Mouse (Mus musculus): ENCODE data around the gene Ccser2. TPM values are rescaled to one million over a fixed set of nuclear protein-coding genes. Genes with fewer than 3 reads are reported as not detected.

Gene Ccser2
- polyA plus RNA-seq, 1 experiment from 2014 or later, result 37.6 TPM

- Histone ChIP-seq H3K36me3 (replicated peaks) (0 out of 2 replicates have a peak, but pooled peaks cover 7% of the 10 kb centered on the region), H3K9ac (no peak overlapping the region), H3K9me3 (no peaks in the 10 kb centered on the region), H3K27ac (no peak overlapping the region), H3K4me2 (no peak overlapping the region), H3K27me3 (no peaks in the 10 kb centered on the region), H3K4me3 (replicated peaks) (no peak overlapping the region), H3K4me1 (no peaks in the 10 kb centered on the region; the same call in 1 of the 2 replicates)
- no peak for ATAC-seq (ENCODE audit: low FRiP score)
- 80% methylated on average over 3 of the region's 3 CpGs for WGBS
Measured at GRCm38 (mm10) chr14:36894701-36895100, 73.9 kb downstream of the Ccser2 start.

GRCm38 (mm10) chr14:36892762-36893358 is 75.7 kb downstream of the Ccser2 start:
- Histone ChIP-seq H3K4me2 (no peak overlapping the region), H3K4me3 (replicated peaks) (no peak overlapping the region), H3K4me1 (no peaks in the 10 kb centered on the region; the same call in 1 of the 2 replicates), H3K9me3 (no peaks in the 10 kb centered on the region), H3K27ac (no peak overlapping the region), H3K27me3 (no peaks in the 10 kb centered on the region), H3K36me3 (replicated peaks) (0 out of 2 replicates have a peak, but pooled peaks cover 5% of the 10 kb centered on the region), H3K9ac (no peak overlapping the region)
- 74% methylated on average over 2 of the region's 2 CpGs for whole genome bisulfite sequencing
- ATAC-seq (ENCODE audit: low FRiP score), result no peak

GRCm38 (mm10) chr14:36890130-36890529 is 78.4 kb downstream of the Ccser2 start:
- Histone ChIP-seq H3K9ac (no peak overlapping the region), H3K36me3 (replicated peaks) (0 out of 2 replicates have a peak, but pooled peaks cover 5% of the 10 kb centered on the region), H3K9me3 (no peaks in the 10 kb centered on the region), H3K4me1 (no peaks in the 10 kb centered on the region; the same call in 1 of the 2 replicates), H3K27me3 (no peaks in the 10 kb centered on the region), H3K4me2 (no peak overlapping the region), H3K27ac (no peak overlapping the region), H3K4me3 (replicated peaks) (no peak overlapping the region)
- no peak for ATAC-seq (ENCODE audit: low FRiP score)
- 83% methylated on average over 7 of the region's 7 CpGs for WGBS

- Histone ChIP-seq H3K9ac (no peak overlapping the region), H3K4me1 (no peaks in the 10 kb centered on the region), H3K36me3 (replicated peaks) (no peaks in the 10 kb centered on the region), H3K4me3 (replicated peaks) (no peak overlapping the region), H3K27ac (no peak overlapping the region), H3K4me2 (no peak overlapping the region), H3K9me3 (no peaks in the 10 kb centered on the region), H3K27me3 (no peaks in the 10 kb centered on the region)
- ATAC-seq (ENCODE audit: low FRiP score), result no peak
- WGBS, result 90% methylated on average over 5 of the region's 5 CpGs
Measured at GRCm38 (mm10) chr14:36885680-36886079, 82.9 kb downstream of the Ccser2 start.

GRCm38 (mm10) chr14:36885117-36885516 is 83.5 kb downstream of the Ccser2 start:
- no peak overlapping the region for H3K4me2 ChIP-seq
- H3K9me3 ChIP-seq, result no peaks in the 10 kb centered on the region
- H3K4me1 ChIP-seq, result no peaks in the 10 kb centered on the region
- no peak for ATAC-seq (ENCODE audit: low FRiP score)
- H3K36me3 ChIP-seq (replicated peaks), result no peaks in the 10 kb centered on the region
- no peaks in the 10 kb centered on the region for H3K27me3 ChIP-seq
- H3K9ac ChIP-seq, result no peak overlapping the region
- 91% methylated on average over 1 of the region's 1 CpGs for WGBS
- no peak overlapping the region for H3K4me3 ChIP-seq (replicated peaks)
- H3K27ac ChIP-seq, result no peak overlapping the region

GRCm38 (mm10) chr14:36883576-36883975 is 85.0 kb downstream of the Ccser2 start:
- 53% methylated on average over 3 of the region's 3 CpGs for WGBS

GRCm38 (mm10) chr14:36870257-36870656 is 98.3 kb downstream of the Ccser2 start:
- H3K36me3 ChIP-seq (replicated peaks), result no peaks in the 10 kb centered on the region
- H3K9me3 ChIP-seq, result no peaks in the 10 kb centered on the region
- H3K27me3 ChIP-seq, result no peaks in the 10 kb centered on the region
- no peak overlapping the region for H3K27ac ChIP-seq
- H3K4me2 ChIP-seq, result no peak overlapping the region
- no peaks in the 10 kb centered on the region for H3K4me1 ChIP-seq
- no peak overlapping the region for H3K9ac ChIP-seq
- no peak overlapping the region for H3K4me3 ChIP-seq (replicated peaks)
- ATAC-seq (ENCODE audit: low FRiP score), result no peak
- WGBS, result 54% methylated on average over 6 of the region's 6 CpGs

More at GRCm38 (mm10) chr14:36883576-36883975, 85.0 kb downstream of the Ccser2 start:
- no peak overlapping the region for H3K4me3 ChIP-seq (replicated peaks)
- H3K9ac ChIP-seq, result no peak overlapping the region
- H3K4me1 ChIP-seq, result no peaks in the 10 kb centered on the region
- no peak overlapping the region for H3K4me2 ChIP-seq
- H3K9me3 ChIP-seq, result no peaks in the 10 kb centered on the region
- peaks cover 10% of the 10 kb centered on the region for H3K36me3 ChIP-seq (replicated peaks)
- H3K27me3 ChIP-seq, result no peaks in the 10 kb centered on the region
- no peak overlapping the region for H3K27ac ChIP-seq
- no peak for ATAC-seq (ENCODE audit: low FRiP score)

GRCm38 (mm10) chr14:36868769-36869362 is 99.7 kb downstream of the Ccser2 start:
- ATAC-seq (ENCODE audit: low FRiP score), result no peak
- no peaks in the 10 kb centered on the region for H3K9me3 ChIP-seq

GRCm38 (mm10) chr14:36866966-36867700 is 101.4 kb downstream of the Ccser2 start:
- no peak for ATAC-seq (ENCODE audit: low FRiP score)
- no peaks in the 10 kb centered on the region for H3K27me3 ChIP-seq
- H3K4me3 ChIP-seq (replicated peaks), result no peak overlapping the region
- WGBS, result 18% methylated on average over 6 of the region's 6 CpGs
- H3K36me3 ChIP-seq (replicated peaks), result no peaks in the 10 kb centered on the region
- no peak overlapping the region for H3K4me2 ChIP-seq
- no peaks in the 10 kb centered on the region for H3K4me1 ChIP-seq
- no peak overlapping the region for H3K9ac ChIP-seq
- no peak overlapping the region for H3K27ac ChIP-seq
- H3K9me3 ChIP-seq, result no peaks in the 10 kb centered on the region

More at GRCm38 (mm10) chr14:36868769-36869362, 99.7 kb downstream of the Ccser2 start:
- Histone ChIP-seq H3K4me2 (no peak overlapping the region), H3K27me3 (no peaks in the 10 kb centered on the region), H3K4me1 (no peaks in the 10 kb centered on the region), H3K36me3 (replicated peaks) (no peaks in the 10 kb centered on the region), H3K27ac (no peak overlapping the region), H3K4me3 (replicated peaks) (no peak overlapping the region), H3K9ac (no peak overlapping the region)
- 86% methylated on average over 14 of the region's 14 CpGs for WGBS

- Histone ChIP-seq H3K4me2 (peak overlapping the region; percentile 24; the same call in 1 of the 2 replicates), H3K27me3 (no peaks in the 10 kb centered on the region), H3K27ac (no peak overlapping the region), H3K4me3 (replicated peaks) (no peak overlapping the region), H3K4me1 (no peaks in the 10 kb centered on the region), H3K36me3 (replicated peaks) (no peaks in the 10 kb centered on the region), H3K9me3 (no peaks in the 10 kb centered on the region), H3K9ac (no peak overlapping the region)
- WGBS, result 30% methylated on average over 15 of the region's 15 CpGs
- ATAC-seq (ENCODE audit: low FRiP score), result peak; percentile 51; the same call in 1 of the 2 replicates
Measured at GRCm38 (mm10) chr14:36863877-36864489, 104.6 kb downstream of the Ccser2 start.

GRCm38 (mm10) chr14:36862387-36862786 is 106.2 kb downstream of the Ccser2 start:
- ATAC-seq (ENCODE audit: low FRiP score), result peak; percentile 59; the same call in 1 of the 2 replicates
- Histone ChIP-seq H3K4me2 (no peak overlapping the region), H3K36me3 (replicated peaks) (no peaks in the 10 kb centered on the region), H3K4me1 (peaks cover 2% of the 10 kb centered on the region), H3K27ac (no peak overlapping the region), H3K9ac (no peak overlapping the region), H3K27me3 (no peaks in the 10 kb centered on the region), H3K9me3 (no peaks in the 10 kb centered on the region), H3K4me3 (replicated peaks) (no peak overlapping the region)
- WGBS, result 20% methylated on average over 7 of the region's 7 CpGs

- no peaks in the 10 kb centered on the region for H3K9me3 ChIP-seq
- no peaks in the 10 kb centered on the region for H3K36me3 ChIP-seq (replicated peaks)
- peaks cover 8% of the 10 kb centered on the region for H3K4me1 ChIP-seq
- no peak overlapping the region for H3K27ac ChIP-seq
- no peaks in the 10 kb centered on the region; the same call in 1 of the 2 replicates for H3K27me3 ChIP-seq
- no peak overlapping the region for H3K4me2 ChIP-seq
- ATAC-seq (ENCODE audit: low FRiP score), result no peak
- WGBS, result 76% methylated on average over 4 of the region's 4 CpGs
- no peak overlapping the region for H3K9ac ChIP-seq
- no peak overlapping the region for H3K4me3 ChIP-seq (replicated peaks)
Measured at GRCm38 (mm10) chr14:36858932-36859331, 109.6 kb downstream of the Ccser2 start.
